ENCODE assay signal across 23 mouse cellular contexts in the genomic region with DNA sequence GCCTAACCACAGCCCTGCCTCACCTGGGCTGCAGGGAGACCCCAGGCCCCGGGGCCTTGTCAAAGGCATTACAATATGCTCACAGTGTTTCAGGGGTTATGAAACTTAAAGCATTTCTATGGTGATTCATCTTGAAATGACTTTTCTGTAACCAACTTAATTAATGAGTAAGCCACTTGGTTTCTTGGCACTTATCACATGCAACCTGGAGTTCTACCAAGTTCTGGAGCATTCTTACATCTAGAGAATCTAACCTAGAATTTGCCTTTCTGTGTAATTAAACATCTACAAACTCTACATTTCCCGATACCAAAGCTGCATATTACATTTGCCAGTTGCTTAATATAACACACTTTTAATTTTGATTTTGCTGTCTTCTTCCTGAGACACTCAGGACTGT. TPM values are rescaled to one million over a fixed set of nuclear protein-coding genes. Genes with fewer than 3 reads are reported as not detected.
A peak's percentile ranks its signal among the peaks of the same experiment; 100 is the strongest.
DNase-seq lines count a peak whose midpoint lies in the region; ATAC-seq lines count a peak whose summit lies in the region.
"Had no signal": no experiment of that assay in that cellular context is flagged by ENCODE, and none has a peak within 500 bp of the region (broad histone marks: within the 10 kb centered on the region; RNA-seq: fewer than 3 reads in every experiment).

No protein-coding gene starts in this region.

- H3K9ac ChIP-seq in kidney, embryonic 16.5 days (replicated peaks; ENCODE audit: low read length), result no peak overlapping the region
- H3K9ac ChIP-seq: hindbrain, embryonic 12.5 days had no signal

- no peak overlapping the region for H3K27ac ChIP-seq in kidney, embryonic 16.5 days (ENCODE audit: low read length)
- H3K27ac ChIP-seq: embryonic facial prominence, embryonic 10.5 days; forebrain, embryonic 10.5 days; heart, embryonic 10.5 days; hindbrain, embryonic 12.5 days had no signal

- no peak overlapping the region for H3K4me3 ChIP-seq in kidney, embryonic 16.5 days (ENCODE audit: low read length)
- H3K4me3 ChIP-seq: embryonic facial prominence, embryonic 10.5 days; forebrain, embryonic 10.5 days; heart, embryonic 10.5 days; hindbrain, embryonic 12.5 days had no signal

- no peaks in the 10 kb centered on the region for H3K36me3 ChIP-seq in kidney, embryonic 16.5 days (ENCODE audit: insufficient read depth, low read length)
- H3K36me3 ChIP-seq: embryonic facial prominence, embryonic 10.5 days; forebrain, embryonic 10.5 days; G1E; heart, embryonic 10.5 days; hindbrain, embryonic 12.5 days had no signal

- peak; percentile 9 for DNase-seq in kidney, adult 11 months
- peak; percentile 60 for DNase-seq in kidney, adult 9 months
- DNase-seq in kidney, postnatal 10 days, result no peak
- DNase-seq in Muller cell, postnatal 12 days (ENCODE audit: inconsistent ontology term), result peak; percentile 49
- peak; percentile 46 for DNase-seq in fibroblast of lung, adult 2 months (ENCODE audit: low read depth)
- no peak for DNase-seq in testis, postnatal 10 days (ENCODE audit: low spot score)
- DNase-seq: adrenal gland, adult 2 months; adrenal gland, postnatal 25 days; B cell, adult 2 months; cerebellum, adult 2 months; cerebellum, postnatal 10 days; gastrocnemius, postnatal 36 days; heart, adult 18-20 months; heart, postnatal 10 days; heart, postnatal 4 days had no signal

- no peaks in the 10 kb centered on the region for H3K9me3 ChIP-seq in kidney, embryonic 16.5 days (ENCODE audit: low read length)
- H3K9me3 ChIP-seq: embryonic facial prominence, embryonic 10.5 days; forebrain, embryonic 10.5 days; heart, embryonic 10.5 days; hindbrain, embryonic 12.5 days had no signal

- no peak for ATAC-seq in kidney, embryonic 16.5 days (ENCODE audit: low FRiP score, low TSS enrichment)
- ATAC-seq: CD4-positive, CD25-positive, alpha-beta regulatory T cell, adult 4 months had no signal

- WGBS in kidney, embryonic 16.5 days, result 82% methylated on average over 2 of the region's 2 CpGs

- no peak overlapping the region for H3K4me2 ChIP-seq in kidney, embryonic 16.5 days (replicated peaks; ENCODE audit: low read depth, low read length)
- H3K4me2 ChIP-seq: hindbrain, embryonic 12.5 days had no signal

- H3K4me1 ChIP-seq in kidney, embryonic 16.5 days (ENCODE audit: insufficient read depth, low read length), result no peaks in the 10 kb centered on the region
- H3K4me1 ChIP-seq: forebrain, embryonic 10.5 days; heart, embryonic 10.5 days; hindbrain, embryonic 12.5 days had no signal

- H3K27me3 ChIP-seq in kidney, embryonic 16.5 days (ENCODE audit: insufficient read depth, low read length), result no peaks in the 10 kb centered on the region
- H3K27me3 ChIP-seq: hindbrain, embryonic 12.5 days had no signal

RNA-seq across cellular contexts. Expression of a gene that starts 17.5 kb away (rescaled TPM):
- 0.40 and 0.81 TPM in 2 replicates for polyA plus RNA-seq in kidney, embryonic 16.5 days (2015; fragmentation: Nextera tagmentation; extraction: Ambion mirVana)
- polyA plus RNA-seq: G1E; heart, embryonic 14.5 days had no signal

Comparison
In these comparisons a context has a peak if more than half of its experiments do, and no peak if none do; other contexts are left out.
1. DNase-seq: peak in kidney, adult 11 months (single experiment), kidney, adult 9 months (single experiment), Muller cell, postnatal 12 days (single experiment) and fibroblast of lung, adult 2 months (single experiment); none in kidney, postnatal 10 days (single experiment) and testis, postnatal 10 days (single experiment).